Mouse (Mus musculus) spleen, embryonic (tissue): ENCODE measurements around the gene Lrp1.

Experiments
- CTCF ChIA-PET: fragments of 350-600 bp; sonication (Branson Sonifier 250); formaldehyde crosslinking; loops from one replicate; lab custom pipeline; 2022; lab: Charles Lee

Lrp1 gene

DNA sequence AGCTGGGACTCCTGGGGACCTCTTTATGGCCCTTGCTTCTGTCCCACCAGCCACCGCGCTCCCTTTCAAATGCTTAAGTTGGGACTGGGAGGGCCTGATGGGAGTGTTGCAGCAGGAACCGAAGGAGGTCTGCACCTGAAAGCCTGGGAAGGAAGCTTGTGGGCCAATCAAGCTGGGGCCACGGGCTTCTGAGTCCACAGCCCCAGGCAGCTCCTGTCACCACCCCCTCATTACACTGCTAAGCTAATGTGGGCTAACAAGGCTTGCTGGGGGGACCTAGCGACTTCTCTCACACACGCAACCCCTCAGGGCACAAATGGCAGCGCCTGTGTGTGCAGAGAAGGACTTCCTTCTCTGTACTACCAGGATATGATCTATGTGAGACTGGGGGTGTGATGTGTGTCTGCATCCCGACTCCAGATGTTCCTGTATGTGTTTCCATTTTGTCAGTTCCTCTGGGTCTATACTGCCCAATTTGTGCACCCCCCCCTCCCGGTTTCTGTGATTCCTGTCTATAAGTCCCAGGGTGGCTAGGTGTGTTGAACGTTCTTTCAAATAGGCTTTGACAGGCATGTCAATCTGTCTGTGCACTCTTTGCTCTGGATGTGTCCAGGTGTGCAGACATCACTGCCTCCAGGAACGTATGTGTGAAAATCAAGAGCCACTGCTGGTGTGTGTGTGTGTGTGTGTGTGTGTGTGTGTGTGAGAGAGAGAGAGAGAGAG is 109.9 kb downstream of the Lrp1 start:
- CTCF ChIA-PET, result interaction anchor here (0.7 to 4.4 kb wide), 4 partner anchors 9 to 1146 kb away, joined by 3 to 36 read pairs (median 4); partner anchors contain the start of gene Stac3

DNA sequence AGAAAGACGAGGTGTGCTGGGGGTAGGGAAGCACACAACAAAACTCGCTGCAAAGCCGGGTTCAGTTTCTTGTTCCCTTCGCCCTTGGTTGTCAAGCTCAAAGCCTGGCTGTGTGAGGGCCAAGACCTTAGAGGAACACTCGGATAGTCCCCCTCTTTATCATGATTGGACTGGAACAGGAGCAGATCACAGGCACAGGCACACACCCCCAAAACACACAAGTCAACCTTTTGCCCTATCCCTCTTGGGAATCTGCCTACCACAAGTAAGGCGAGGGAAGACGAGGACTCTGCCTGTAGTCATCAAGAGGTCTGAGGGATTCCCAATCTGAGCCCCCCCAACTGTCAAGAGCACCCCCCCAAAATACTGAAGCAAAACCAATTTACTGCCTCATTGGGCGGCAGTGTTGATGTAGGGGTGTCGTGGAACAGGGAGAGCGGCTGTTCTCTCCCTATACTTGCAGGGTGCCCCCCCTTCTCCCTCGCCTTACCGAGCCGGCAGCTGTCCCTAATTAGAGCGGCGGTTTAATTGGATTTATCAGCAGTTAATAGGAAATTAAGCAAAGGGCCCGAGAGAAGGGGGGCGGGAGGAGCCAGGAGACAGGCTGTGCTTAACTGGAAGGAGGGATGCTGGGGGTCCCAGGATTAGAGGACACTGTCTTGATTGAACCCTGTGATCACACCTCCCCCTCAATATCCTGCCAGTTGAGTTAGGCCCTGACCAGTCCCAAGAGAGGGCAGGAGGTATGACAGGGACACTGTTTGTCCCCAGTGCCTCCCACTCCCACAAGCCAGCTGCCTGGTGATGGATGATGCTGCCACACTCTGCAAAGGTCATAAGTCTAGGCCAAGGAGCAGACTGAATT is 110.9 kb downstream of the Lrp1 start:
- CTCF ChIA-PET, result interaction anchor here (0.7 to 4.4 kb wide), 6 partner anchors 8 to 27 kb away, joined by 3 to 36 read pairs (median 3); partner anchors contain the start of genes Nxph4, Shmt2 and Stac3

DNA sequence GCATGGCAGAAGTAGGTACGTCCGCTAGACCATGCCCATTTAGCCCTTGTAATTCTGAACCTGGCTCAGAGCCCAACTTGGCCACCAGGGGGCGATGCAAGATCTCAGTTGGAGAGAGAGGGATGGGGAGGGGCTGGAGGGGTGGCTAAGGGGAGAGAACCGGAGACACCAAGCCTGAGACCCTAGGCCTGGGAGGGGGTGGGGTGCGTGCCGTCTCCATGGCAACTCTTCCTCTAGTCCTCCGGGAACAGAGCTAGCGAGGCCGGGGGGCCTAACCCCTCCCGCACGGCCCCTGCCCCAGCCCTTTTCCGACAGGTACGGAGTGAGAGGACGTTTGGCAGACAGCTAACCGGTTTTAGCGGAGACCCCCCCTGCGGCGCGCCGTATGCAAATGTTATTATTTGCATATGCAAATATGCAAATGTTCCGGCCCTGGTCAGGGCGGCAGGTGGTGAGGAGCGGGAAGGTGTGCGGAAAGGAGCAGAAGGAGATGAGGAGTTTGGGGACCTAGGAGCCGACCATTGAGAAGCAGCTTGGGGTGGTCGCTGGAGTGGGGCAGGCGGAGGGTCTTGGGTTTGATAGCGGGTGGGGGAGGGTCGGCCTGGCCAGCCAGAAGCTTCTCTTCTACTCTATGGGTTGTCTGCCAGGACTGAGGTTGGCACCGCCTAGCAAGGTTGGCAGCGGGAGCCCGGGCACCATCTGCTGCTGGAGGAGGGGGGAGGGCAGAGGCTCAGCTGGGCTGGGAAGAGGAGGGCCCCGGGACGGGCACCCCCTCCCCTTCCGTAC is 111.7 kb downstream of the Lrp1 start:
- CTCF ChIA-PET, result interaction anchor here (0.6 to 4.4 kb wide), 6 partner anchors 8 to 30 kb away, joined by 3 to 36 read pairs (median 3); partner anchors contain the start of genes Nxph4 and Shmt2

- CTCF ChIA-PET, result interaction anchor here (0.7 to 4.4 kb wide), 2 partner anchors 29 to 642 kb away, joined by 3 to 36 read pairs; no protein-coding TSS in a partner anchor
Observed at GRCm38 (mm10) chr10:127508239-127508638, 112.7 kb downstream of the Lrp1 start.

- CTCF ChIA-PET, result interaction anchor here (0.6 kb wide), 1 partner anchor 10 kb away, joined by 3 read pairs; no protein-coding TSS in a partner anchor
Observed at GRCm38 (mm10) chr10:127500894-127501893, 119.8 kb downstream of the Lrp1 start, which contains the start of gene Stac3. Stac3 (plus strand) TSS chr10:127501686.

GRCm38 (mm10) chr10:127500042-127500441 is 120.9 kb downstream of the Lrp1 start:
- CTCF ChIA-PET, result no interaction called here

DNA sequence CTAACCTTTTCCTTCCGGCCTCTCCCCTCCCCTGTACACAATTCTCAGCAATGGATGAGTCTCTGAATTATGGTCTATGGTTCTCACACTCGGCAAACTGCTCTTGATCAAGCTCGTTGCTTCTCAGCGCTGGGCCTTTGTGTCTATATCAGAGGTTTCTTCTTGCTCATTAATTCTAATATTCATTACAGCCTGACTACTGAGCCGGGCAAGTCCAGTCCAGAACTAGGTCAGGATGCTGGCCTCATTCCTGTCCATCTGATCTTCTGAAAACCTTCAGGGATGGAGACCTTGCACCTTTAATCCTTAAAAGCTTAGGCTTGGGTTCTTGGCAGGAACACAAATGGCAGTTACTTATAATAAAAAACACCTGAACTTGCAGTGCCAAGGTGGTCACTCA is 121.4 kb downstream of the Lrp1 start:
- CTCF ChIA-PET, result no interaction called here

DNA sequence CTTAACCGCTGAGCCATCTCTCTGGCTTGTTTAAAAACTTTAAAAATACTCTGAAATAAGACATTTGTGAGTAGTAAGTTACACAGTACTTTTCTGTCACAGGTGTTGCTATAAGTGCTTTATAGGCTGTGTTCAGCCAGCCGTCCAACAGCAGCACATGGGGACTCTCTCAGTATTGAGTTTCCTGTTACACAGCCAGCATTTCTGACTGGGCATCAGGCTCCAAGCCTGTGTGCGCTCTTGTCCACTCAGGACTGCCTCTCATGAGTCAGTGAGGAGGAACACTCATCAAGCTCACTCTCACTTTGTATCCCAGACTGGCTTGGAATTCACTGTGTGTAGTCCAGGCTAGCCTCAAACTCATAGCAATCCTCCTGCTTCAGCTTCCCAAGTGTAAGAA is 124.8 kb downstream of the Lrp1 start:
- CTCF ChIA-PET, result no interaction called here

DNA sequence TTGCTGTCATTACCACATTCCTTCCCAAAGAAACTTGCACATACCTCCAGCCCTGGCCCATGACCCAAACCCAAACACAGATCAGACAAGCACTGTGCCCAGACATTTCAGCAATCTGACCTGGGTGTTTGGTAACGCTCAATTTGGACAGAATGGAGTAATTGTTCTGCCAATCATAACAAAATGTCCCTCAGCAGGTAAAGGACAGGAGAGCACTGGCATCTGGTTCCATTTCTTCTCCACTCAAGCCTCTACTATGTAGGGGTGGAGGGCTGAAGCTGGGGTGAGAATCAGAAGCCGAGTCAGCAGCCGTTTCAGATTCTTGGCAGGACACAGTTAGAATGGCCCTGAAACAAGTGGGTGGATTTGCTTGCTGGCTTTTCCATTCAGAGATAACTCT is 128.8 kb downstream of the Lrp1 start:
- CTCF ChIA-PET, result no interaction called here

DNA sequence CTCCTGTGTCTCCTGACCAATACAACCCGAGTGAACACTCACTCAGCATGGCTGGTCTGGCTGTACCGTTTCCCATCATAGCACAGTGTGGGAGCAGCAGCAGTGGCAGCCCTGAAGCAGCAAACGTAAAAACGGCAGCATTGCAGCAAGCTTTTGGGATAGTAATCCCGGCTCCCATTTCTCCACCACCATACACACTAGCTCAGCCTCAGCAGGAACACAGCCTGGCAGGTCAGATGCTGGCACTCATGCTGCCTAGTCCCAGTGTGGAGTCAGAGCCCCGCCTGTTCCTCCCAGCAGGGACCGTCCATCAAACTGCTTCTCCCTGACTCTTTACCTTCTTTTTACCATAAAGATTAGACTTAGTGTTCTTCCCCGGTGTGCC is 129.8 kb downstream of the Lrp1 start:
- CTCF ChIA-PET, result no interaction called here

- CTCF ChIA-PET, result interaction anchor here (0.7 kb wide), 1 partner anchor 22 kb away, joined by 4 read pairs; no protein-coding TSS in a partner anchor
Observed at GRCm38 (mm10) chr10:127490160-127491127, 130.5 kb downstream of the Lrp1 start.

DNA sequence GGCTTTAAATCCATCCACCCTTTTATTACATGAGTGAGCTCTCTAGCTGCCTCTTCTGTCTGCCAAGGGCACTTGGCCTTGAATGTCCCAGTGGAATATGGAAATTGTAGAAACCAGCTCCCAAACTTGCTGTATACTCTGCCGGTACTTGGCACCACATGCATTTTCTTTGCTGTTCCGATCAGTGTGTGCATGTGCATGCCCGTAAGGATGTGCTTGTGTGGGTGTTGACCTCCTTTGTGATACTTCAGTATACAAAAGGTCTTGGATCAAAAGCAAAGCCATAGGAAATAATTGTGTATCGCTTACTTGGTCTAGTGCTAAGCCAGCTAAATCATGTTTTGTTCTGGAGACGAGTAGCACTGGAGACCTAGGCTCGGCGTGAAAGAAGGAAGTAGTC is 132.1 kb downstream of the Lrp1 start:
- CTCF ChIA-PET, result no interaction called here
